Mouse (Mus musculus) megakaryocyte progenitor cell, adult 5-6 weeks (primary cell): Measurements from ENCODE around the gene Ropn1l. TPM values are rescaled to one million over a fixed set of nuclear protein-coding genes. Genes with fewer than 3 reads are reported as not detected.

ENCODE experiments used
- ATAC-seq: replicated peaks from 2 replicates; pipeline ENCODE4 v1.8.0; 2016; ENCODE audit warnings: mild to moderate bottlenecking, moderate TSS enrichment, inconsistent platforms; ENCODE audit not compliant: poor library complexity
- total RNA-seq, 2 experiments: library from RNA; stranded (forward) in 1 of 2; stranded (reverse) in 1 of 2; fragments of 157-497, 149-512 nt in 1 of 2; fragments of 200-1000 nt in 1 of 2; gene quantifications; 2 replicates each; pipeline versions ENCODE4 v1.2.3 to v1.2.4; 2015 to 2017

The Ropn1l gene
- total RNA-seq, 2 experiments from 2014 or later = 1.2 to 3.3 TPM

DNA sequence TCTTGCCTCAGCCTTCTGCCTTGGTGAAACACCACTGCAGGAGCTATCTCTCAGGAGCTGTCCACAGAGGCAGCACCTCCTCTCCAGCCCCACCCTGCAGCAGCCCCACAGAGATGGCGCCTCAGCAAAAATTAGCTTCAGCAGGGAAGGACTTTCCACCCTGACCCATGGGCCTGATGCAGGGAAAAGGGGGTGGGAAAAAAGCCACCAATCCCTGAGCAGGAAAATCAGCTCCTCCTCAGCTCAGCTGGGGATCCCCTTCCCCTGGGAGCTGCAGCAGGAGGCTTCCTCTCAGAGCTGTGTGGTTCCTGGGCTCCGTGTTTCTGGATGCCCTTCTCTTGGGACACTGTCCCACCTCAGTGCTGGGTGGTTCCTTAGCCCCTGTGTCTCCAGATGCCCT, 3.8 kb downstream of the Ropn1l start:
- ATAC-seq = no peak

- peak; percentile 84 for ATAC-seq
Observed at GRCm38 (mm10) chr15:31447121-31447520, 6.4 kb downstream of the Ropn1l start.

DNA sequence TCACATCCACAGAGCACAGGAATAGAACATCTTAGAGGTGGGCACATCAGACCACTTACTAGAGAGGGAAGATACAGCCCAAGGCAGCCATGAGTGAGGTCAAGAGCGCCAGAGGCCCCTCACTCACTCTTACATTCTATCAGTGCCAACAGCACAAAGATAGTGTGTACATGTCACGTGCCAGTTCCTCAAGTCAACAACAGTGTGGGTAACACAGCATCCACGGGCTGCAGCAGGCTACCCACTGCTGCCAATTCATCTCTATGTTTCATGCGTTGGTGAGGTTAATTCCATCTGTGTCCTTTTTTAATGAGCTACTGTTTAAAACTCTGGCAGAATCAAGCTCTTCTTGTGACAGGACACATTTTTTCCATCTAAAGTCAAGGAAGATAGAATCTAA, 10.8 kb downstream of the Ropn1l start:
- ATAC-seq = no peak

GRCm38 (mm10) chr15:31441996-31442395, 11.5 kb downstream of the Ropn1l start:
- no peak for ATAC-seq

DNA sequence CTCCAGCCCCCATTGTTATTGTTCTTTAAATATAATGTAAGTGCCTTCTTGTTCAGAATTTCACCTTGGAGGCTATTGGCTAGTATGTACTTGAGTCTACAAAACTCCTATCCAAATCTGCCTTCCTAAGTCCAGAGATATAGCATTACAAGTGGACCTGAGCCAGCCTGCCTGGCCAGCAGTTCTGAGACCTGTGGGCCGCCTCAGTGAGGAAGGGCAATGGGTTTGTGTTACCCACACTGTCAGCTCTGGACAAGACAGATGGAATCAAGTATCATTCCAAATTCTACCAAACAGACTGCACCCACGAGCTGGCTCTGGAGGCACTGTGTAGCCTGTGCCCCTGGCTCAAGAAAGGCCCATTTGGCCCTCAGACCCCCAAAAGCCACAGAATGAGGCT, 16.7 kb downstream of the Ropn1l start:
- no peak for ATAC-seq

DNA sequence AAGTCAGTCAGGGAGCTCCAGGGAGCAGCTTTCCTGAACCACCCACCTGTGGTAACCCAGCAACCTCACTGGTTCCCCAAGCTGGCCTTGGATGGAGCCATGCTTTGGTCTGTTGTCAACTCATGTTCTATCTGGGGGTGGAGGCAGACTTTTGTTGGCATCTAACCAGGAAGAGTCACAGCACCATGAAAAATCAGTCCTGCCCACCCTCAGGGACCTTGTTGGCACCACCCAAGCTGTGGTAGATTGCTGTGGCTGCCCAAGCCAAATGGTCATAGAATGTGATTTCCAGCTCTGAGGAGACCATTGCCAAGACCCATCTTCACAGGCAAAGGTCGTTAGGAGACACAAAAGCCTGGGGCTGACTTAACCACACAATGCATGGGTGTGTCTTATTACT, 17.5 kb downstream of the Ropn1l start:
- no peak for ATAC-seq

DNA sequence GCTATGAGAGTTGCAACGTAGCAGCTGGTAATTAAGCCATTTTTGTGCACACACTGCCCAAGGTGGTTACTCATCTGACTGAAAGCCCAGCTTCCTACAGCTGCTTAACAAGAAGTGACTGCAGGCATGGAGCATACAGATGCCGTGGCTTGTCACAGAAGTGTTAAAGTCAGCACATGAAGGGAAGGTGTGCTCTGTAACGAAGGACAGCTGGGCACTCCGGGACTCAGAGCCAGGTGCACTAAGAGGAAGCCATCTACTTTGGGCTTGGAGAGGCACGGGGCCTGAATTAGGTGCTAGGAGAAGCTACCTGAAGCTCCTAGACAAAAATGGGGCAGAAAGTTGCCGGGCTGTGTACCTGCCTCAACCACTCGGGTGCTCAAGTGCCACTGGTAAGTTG, 19.8 kb downstream of the Ropn1l start:
- ATAC-seq = no peak

DNA sequence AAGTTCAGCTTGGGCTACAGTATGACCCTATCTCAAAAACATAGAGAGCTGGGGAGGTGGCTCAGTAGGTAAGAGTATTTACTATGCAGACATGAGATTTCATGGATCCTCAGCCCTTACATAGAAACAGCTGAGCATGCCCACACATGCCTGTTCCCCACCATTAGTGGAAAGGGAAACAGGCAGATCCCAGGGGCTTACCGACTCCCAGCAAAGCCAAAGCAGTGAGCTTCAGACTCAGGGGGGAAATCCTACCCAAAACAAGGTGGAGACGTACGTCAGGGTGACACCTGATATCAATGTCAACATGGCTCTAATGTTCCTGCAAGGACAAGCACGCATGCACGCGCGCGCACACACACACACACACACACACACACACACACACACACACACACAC, 21.7 kb downstream of the Ropn1l start:
- ATAC-seq = no peak

DNA sequence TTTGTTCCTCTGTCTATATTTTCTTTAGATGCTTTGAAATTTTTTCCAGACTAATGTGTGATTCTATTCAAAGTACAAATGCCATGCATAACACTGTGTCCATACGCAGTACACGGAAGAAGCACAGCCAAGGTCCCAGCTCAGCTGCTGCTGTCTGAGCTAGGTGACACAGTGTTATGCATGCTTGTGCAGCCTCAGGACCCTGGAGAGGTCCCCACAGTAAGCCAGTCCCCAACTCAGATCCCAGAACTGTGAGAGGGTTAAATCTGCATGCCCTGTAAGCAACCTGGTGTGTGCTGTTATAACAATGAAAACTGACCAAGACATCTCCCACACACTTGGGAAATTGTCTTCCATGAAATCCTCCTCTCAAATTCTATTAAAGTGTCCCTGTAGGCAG, 23.5 kb downstream of the Ropn1l start:
- ATAC-seq = no peak

- no peak for ATAC-seq
Observed at GRCm38 (mm10) chr15:31429429-31429828, 24.1 kb downstream of the Ropn1l start.

GRCm38 (mm10) chr15:31428571-31428970, 25.0 kb downstream of the Ropn1l start:
- no peak for ATAC-seq

- ATAC-seq = no peak
Observed at GRCm38 (mm10) chr15:31427390-31427789, 26.1 kb downstream of the Ropn1l start.

DNA sequence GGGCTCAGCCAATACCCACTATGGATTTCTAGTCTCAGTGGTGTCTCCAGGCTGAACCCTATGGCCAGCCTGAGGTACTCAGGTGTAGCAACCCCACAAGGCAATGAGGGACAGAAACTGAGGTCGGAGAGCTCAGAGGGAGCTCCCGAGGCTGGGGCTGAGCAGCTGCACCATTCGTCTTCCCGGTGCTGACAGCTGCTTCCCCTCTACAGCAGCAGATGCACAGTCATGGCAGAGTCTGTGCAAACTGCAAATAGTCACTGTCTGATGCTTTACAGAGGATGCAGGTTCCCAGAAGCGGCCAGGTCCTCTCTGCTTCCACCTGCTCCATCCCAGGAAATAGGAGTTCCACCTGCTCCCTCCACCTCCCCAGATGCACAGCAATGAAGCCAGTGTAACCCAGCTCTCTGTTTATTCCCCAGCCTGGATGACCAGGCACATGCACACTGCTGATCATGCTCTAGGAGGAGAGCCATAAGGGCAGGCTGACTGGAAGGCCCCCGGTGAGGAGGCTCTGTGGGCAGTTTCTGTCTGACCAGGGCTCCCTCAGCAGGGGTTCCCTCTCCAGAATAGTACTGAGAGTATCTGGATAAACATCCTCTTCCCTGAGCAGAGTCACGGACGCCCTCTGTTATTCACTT, 27.4 kb downstream of the Ropn1l start:
- peak; percentile 66 for ATAC-seq

DNA sequence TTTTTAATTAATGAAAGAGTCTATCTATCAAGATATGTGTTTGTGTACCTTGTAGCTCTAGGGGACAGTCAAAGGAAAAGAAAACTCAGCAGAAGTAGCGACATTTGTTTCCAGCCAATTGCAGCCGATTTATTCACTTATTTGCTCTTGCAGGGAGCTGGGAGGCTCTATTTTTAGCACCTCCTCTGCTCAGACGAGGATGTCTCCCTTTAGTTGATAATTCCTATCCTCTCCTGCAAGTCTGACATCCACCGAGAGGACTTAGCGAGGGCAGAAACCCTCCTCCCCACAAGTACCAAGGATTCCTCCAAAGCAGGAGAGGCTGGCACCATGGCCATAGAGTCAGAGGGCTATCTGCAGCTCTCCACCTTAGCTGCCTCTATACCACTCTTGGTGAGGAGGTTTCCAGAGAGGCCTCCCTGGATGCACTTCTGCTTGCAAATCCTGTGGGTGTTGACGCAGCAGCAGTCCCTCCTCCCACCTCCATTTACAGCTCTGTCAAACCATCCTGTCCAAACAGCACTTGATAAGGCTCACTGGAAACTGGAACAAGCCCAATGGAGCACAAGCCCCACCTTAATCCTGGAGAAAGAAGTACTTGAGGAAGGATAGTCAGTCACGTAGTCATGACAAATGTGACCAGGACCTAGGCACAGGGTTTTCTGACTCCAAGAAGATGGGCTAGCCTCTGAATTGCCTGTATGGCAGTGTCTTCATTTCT, 30.7 kb downstream of the Ropn1l start:
- ATAC-seq = no peak

GRCm38 (mm10) chr15:31419037-31419436, 34.5 kb downstream of the Ropn1l start:
- peak; percentile 70 for ATAC-seq

DNA sequence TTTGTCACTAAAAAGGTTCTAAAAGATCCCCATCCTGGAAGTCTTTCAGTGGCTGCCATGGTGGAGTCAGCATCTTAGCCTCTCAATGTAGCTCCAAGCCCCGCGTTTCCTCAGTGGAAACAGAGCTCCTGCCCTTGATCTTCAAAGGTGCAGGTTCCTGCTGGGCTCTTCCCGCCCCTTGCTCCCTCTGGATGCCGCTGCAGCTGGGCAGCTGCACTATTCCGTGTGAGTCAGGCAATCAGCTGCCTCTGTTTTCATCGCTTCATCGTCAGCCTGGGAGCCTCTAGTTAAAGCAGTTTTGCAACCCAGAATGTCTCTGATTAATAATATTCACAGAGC, 34.9 kb downstream of the Ropn1l start:
- peak; percentile 2; the same call in 1 of the 2 replicates for ATAC-seq

GRCm38 (mm10) chr15:31417796-31418685, 35.5 kb downstream of the Ropn1l start:
- peak; percentile 88 for ATAC-seq

GRCm38 (mm10) chr15:31417409-31417795, 36.1 kb downstream of the Ropn1l start:
- no peak for ATAC-seq

DNA sequence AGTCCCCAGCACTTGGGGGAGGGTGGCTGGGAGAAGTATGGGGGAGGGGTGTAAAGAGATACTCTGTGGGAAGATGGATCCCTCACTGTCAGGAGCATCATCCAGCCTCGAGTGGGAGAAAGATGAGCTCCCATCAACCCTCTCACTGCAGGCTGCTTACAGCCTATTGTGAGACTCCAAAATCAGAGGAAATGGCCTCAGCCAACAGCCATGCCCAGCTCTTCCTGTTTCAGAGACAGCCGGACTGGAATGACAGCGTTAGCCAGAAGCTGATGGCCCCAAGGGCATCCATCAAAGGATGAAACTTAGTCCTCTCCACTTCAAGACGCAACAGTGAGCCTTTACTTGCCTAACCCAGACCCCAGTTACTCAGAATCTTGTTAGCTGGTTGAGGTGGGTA, 38.4 kb downstream of the Ropn1l start:
- ATAC-seq = no peak

DNA sequence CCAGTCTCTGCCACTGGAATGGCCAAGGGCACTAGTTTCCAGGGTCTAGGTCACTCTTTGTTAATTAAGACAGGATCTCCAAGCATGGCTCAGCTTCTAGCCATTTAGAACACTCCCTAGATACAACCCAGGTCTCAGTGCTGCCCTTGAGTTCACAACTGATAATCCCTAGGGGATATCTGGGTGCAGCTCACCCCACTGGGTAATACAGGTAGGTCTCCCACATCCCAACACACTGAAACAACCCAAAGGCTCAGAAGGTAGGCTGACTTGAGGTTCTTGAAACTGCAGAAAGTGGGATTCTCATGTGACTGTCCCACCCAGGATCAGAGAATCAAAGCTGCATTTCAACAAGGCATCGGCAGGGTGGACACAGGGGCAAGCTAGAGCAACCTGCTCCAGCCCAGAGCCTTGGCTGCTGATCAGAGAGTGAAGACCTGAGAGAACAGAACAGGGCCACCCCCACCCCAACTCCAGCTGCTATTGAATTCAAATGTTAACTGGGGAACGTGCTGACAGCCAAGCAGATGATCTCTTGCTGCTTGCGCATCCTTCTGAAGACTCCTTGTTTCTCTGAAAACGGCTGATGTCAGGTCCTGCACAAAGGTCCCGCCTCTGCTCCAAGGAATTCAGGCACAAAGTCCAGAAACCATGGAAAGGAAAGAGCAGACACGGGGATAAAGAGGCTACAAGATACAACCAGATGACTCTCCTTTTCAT, 39.2 kb downstream of the Ropn1l start:
- no peak for ATAC-seq

- no peak for ATAC-seq
Observed at GRCm38 (mm10) chr15:31413662-31414061, 39.9 kb downstream of the Ropn1l start.
